Mouse (Mus musculus) lung, adult 2 months (tissue): ENCODE data around the gene Neu3. TPM values are rescaled to one million over a fixed set of nuclear protein-coding genes. Genes with fewer than 3 reads are reported as not detected.
A peak's percentile ranks its signal among the peaks of the same experiment; 100 is the strongest.
"Not testable (repeated sequence)": the region's sequence is repeated elsewhere in the genome, so short reads cannot be mapped to it uniquely, and the experiment has no call there.

Source experiments
- DNase-seq: peaks from one replicate; pipeline ENCODE4 v3.0.0; 2022
- H3K4me1 ChIP-seq: fragments of 200-500 bp; 2 replicates; pipeline ENCODE4 v1.6.1; 2011; ENCODE audit warnings: low read length; ENCODE audit not compliant: control insufficient read depth, insufficient read depth
- H3K4me3 ChIP-seq: fragments of 200-500 bp; replicated peaks from 2 replicates; pipeline ENCODE3; 2011; ENCODE audit warnings: low read depth, mild to moderate bottlenecking, control low read depth, low read length; ENCODE audit errors: extremely low read depth
- CTCF ChIP-seq: fragments of 200-500 bp; IDR thresholded peaks from 2 replicates; pipeline ENCODE4 v1.5.1; 2011; ENCODE audit warnings: mild to moderate bottlenecking, low read length, control low read depth; ENCODE audit not compliant: insufficient read depth
- POLR2A ChIP-seq: fragments of 200-500 bp; IDR thresholded peaks from 2 replicates; pipeline ENCODE4 v1.6.1; 2011; ENCODE audit warnings: low read depth, mild to moderate bottlenecking, control low read depth, low read length, borderline replicate concordance; ENCODE audit errors: extremely low read depth
- WGBS: fragments of 180-500 bp; shearing (Covaris S2); methylation state at CpG from one replicate; pipeline ENCODE4 v1.1.7; 2018; 5-methylcytosine and 5-hydroxymethylcytosine counted together
- polyA plus RNA-seq: library from polyadenylated mRNA; depleted of rRNA; stranded (reverse); fragments of >200 nt; gene quantifications from 2 replicates; pipeline ENCODE4 v1.2.3, GENCODE M21; 2012

Neu3 gene
- polyA plus RNA-seq, 1 experiment, result 3.4 TPM

DNA sequence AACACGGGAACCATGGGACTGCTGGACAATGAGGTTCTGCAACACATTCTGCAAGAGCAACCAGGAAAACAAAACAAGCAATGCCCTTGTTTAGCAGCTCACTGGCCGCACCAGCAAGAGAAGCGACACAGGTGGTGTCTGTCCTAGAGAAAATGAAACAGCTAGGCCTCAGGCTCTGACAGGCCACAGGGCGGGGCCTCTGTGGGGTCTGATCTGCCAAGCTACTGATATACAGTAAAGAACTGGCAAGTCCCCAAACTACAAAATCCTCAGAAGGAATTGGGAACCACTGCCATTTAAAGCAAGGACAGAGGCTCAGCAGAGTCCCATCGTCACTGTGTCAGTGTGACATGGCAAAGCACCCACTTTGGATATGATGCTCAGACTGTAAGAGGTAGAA, 5.8 kb downstream of the Neu3 start:
- H3K4me3 ChIP-seq, result no peak overlapping the region
- no peaks in the 10 kb centered on the region; the same call in 1 of the 2 replicates for H3K4me1 ChIP-seq
- TF ChIP-seq CTCF, result no peak
- TF ChIP-seq POLR2A, result no peak
- 74% methylated on average over 5 of the region's 5 CpGs for WGBS
- DNase-seq, result no peak

DNA sequence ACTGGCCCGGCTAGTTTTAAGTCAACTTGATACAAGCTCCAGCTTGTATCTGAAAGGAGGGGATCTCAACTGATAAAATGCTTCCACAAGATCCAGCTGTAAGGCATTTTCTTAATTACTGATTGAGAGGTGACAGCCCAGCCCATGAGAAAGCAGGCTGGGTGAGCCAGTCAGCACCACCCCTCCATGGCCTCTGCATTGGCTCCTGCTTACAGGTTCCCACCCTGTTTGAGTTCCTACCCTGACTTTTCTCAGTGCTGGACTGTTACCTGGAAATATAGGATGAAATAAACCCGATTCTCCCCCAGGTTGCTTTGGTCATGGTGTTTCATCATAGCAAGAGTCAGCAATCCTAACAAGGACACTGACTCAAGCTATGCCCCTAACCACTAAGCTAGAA, 6.3 kb downstream of the Neu3 start:
- WGBS, result 77% methylated on average over 2 of the region's 2 CpGs
- Histone ChIP-seq H3K4me1 (no peaks in the 10 kb centered on the region), H3K4me3 (no peak overlapping the region)
- DNase-seq, result no peak
- TF ChIP-seq POLR2A, result no peak
- no peak for TF ChIP-seq CTCF

DNA sequence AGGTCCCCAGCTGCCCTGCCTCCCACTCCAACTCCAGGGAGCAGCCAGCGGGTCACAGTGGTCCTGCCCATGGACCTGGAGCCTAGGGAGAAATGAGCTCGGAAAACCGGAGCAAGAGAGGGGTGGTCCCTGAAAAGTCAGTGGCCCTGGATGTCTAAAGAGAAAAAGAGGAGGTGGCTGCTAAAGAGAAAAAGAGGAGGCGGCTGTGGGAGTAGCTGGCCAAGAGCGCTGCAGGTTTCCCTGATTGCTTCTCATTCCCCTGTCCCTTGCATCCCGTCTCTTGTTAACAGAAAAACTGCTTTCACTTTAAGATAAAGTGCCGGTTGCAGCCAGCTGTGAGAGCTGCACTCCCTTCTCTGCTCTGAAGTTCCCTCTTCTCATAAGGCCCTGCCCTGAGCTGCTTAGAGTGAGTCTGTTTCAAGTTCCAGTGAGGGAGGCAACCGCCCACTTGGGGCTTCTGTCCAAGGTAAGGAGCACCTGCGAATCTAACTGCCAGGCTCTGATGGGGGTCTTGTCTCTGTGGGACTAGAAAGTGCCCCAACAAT, 10.0 kb downstream of the Neu3 start:
- WGBS, result 41% methylated on average over 9 of the region's 9 CpGs
- not testable (repeated sequence) for H3K4me3 ChIP-seq, H3K4me1 ChIP-seq
- peak; percentile 20 for DNase-seq

DNA sequence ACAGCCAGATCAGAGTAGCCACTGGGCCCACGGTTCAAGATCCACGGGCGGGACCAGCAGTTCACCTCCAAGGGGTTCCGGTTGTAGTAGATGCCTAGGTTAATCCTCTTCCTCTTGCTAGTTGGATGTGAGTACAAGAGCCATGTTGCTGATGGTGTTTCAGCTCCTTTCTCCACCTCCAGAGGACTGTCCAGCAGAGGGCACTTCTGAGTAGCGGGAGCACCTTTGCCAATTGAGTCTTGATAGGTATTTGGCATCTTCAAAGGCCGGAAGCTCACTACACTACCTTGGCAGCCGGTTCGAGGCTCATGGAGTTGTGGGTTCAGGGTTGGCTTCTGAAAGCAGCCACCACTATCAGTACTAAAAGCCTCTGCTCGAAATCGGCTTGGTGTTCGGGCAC, 14.8 kb downstream of the Neu3 start:
- 87% methylated on average over 11 of the region's 11 CpGs for WGBS
- TF ChIP-seq CTCF (peak; percentile 67), POLR2A (no peak)

DNA sequence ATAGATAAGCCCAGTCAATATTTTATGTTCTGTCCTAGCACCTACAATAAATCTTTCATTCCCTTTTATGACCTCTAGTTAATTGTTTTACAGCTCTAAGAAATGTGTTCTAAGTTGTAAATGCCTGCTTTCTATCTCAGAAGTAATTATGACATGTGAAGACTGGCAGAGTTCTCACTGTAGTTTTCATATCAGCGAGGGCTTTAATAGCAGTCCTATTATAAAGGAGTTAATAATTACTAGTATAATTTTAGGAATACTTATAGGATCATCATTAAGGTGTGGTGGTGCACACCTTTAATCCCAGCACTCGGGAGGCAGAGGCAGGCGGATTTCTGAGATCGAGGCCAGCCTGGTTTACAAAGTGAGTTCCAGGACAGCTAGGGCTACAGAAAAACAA, 16.6 kb downstream of the Neu3 start:
- DNase-seq, result no peak
- H3K4me3 ChIP-seq, result no peak overlapping the region
- WGBS, result 92% methylated on average over 4 of the region's 4 CpGs
- no peaks in the 10 kb centered on the region for H3K4me1 ChIP-seq
- TF ChIP-seq CTCF, result no peak
- TF ChIP-seq POLR2A, result no peak

More for the DNA sequence above, 14.8 kb downstream of the Neu3 start:
- DNase-seq, result peak; percentile 55
- Histone ChIP-seq H3K4me3 (no peak overlapping the region), H3K4me1 (no peaks in the 10 kb centered on the region)

DNA sequence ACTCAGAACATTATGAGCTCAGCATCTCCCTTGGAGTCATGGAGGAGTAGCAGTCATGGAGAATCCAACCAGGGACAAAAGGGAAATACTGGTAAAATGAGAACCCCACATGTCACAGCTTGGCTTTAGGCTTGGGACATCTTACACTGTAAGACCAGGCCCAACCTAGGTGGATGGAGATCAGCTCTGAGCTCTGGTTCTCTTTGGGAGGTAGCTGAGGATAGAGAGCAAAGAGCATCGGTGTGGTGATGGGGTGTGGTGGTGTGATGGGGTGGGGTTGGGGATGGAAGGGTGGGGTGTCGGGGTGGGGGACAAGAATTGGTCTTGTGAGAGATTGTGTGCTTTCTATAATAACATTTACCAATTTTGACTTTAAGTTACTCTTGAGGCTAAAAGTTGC, 17.4 kb downstream of the Neu3 start:
- no peaks in the 10 kb centered on the region for H3K4me1 ChIP-seq
- H3K4me3 ChIP-seq, result no peak overlapping the region
- DNase-seq, result no peak
- 87% methylated on average over 2 of the region's 2 CpGs for WGBS
- TF ChIP-seq CTCF (no peak), POLR2A (no peak)

DNA sequence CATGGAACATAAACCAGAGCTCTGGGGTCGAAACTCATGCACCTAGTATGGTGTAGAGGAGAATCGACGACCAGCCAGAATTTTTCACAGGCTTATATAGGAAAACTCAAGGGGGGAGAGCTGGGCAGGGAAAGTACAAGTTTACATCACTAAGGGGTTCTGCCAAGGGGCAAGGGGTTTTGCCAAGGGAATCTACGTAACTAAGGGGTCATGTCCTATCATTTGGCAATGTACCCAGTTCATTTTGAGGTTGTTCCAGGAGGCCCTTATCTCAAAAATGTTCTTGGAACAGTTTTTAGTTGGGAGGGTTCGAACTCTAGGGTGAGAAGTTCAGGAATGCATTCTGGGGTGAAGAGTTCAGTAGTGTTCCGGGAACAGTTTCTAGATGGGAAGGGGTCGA, 21.2 kb downstream of the Neu3 start:
- H3K4me3 ChIP-seq, DNase-seq, H3K4me1 ChIP-seq: not testable (repeated sequence)
- WGBS, result 31% methylated on average over 7 of the region's 7 CpGs

DNA sequence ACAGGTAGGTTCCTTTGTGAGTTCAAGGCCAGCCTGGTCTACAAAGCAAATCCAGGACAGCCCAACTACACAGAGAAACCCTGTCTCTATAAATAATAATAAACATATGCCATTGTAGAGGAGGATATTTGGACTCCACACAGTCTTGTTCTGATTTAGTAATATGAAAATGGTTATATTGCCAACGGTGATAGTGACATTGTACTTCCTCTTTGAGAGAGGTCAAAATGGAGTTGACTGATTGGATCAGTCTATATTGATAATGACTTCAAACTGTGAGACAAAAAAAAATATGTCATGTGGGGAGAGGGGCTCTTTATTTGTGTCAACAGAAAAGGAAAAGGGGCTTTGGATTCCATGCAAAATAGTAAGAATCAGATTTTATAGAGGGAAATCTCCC, 22.9 kb downstream of the Neu3 start:
- TF ChIP-seq CTCF (no peak), POLR2A (no peak)
- Histone ChIP-seq H3K4me3 (no peak overlapping the region), H3K4me1 (no peaks in the 10 kb centered on the region)
- 49% methylated on average over 1 of the region's 1 CpGs for WGBS
- no peak for DNase-seq

DNA sequence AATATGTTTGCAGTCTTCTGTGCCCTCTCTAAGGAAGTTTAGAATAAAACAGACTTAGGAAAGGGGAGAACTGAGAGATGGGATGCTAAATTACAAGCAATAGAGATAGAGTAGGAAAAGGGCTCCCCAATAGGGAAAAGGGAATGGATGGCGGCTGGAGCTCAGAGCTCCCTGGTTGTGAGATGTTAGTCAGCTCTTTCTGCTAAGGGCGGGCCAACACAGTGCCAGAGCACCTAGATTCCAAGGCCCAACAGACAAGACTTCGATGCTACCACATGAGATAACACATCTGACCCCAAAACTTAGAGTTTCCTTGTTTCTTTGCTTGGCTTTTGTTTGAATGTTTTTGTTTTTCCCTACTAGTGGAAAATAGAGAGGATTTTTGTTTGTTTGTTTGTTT, 24.2 kb downstream of the Neu3 start:
- DNase-seq, H3K4me1 ChIP-seq, H3K4me3 ChIP-seq: not testable (repeated sequence)
- WGBS, result 83% methylated on average over 3 of the region's 3 CpGs

DNA sequence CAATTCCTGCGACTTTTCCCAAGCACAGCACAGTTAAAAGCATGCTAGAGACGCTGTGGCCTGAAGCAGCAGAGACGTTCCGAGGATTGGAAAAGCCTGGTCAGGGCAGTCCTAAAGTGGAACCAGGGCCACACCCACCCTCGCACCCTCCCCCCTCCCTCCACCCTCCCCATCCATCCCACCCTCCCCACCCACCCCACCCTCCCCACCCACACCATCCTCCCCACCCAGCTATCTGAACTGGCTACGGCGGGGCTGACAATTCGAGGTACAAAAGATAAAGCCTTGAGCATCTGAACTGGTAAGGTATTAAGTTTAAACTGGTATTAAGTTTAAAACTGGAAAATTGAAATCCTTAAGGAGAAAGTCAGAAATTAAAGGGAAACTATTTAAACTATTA, 24.7 kb downstream of the Neu3 start:
- WGBS, result 66% methylated on average over 8 of the region's 8 CpGs
- H3K4me1 ChIP-seq, result no peaks in the 10 kb centered on the region

DNA sequence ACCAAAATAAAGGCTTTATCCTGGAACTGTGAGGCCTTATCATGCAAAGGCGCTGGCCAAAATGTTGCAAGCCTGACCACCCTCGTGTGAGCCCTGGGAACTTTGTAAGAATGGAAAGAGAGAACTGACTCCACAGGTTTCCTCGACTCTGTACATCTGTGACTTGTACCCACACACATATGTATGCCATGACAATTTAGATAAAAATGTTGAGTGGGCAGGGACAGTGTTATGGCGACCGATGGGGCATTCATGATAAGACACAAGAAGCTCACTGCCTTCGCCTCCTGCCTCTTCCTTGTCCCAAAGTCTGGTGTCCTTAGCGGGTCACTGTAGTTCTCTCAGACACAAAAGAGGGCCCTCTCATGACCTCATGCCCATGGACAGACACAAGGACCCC, 29.1 kb downstream of the Neu3 start:
- no peak for DNase-seq
- no peak overlapping the region for H3K4me3 ChIP-seq
- H3K4me1 ChIP-seq, result no peaks in the 10 kb centered on the region
- TF ChIP-seq POLR2A (no peak), CTCF (no peak)
- WGBS, result 69% methylated on average over 7 of the region's 7 CpGs

More for the DNA sequence above, 24.7 kb downstream of the Neu3 start:
- no peak for DNase-seq
- TF ChIP-seq CTCF (no peak), POLR2A (no peak)
- no peak overlapping the region for H3K4me3 ChIP-seq
